ENCODE assay signal across 8 mouse cellular contexts in the genomic region with DNA sequence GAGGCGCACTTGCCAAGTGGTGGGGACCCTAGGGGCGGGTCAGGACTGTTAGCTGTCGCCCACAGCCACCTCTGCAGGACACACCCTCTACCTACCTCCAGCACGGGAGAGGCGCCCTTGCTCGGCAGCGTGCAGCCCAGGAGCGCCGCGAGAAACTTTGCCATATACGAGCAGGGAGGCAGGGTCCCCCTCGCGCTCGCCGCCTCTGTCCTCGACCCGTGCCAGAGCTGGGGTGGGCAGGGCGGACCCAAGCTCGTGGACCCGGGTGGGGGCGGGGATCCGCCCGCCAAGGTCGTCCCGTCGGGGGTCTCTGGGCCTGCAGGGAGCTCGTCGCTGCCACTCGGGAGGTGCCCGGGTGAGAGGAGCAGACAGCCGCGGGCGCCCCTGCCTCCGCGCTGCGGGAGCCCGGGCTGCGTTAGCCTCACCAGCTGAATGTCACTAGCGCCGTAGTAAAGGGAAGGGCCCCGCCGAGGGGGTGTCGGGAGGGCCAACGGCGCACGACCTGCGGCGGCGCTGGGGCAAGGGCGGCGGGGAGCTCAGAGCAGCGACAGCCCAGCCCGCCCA. TPM values are rescaled to one million over a fixed set of nuclear protein-coding genes. Genes with fewer than 3 reads are reported as not detected.
DNase-seq lines count a peak whose midpoint lies in the region; ATAC-seq and TF ChIP-seq lines count a peak whose summit lies in the region.

A gene (minus strand): TSS at position 417 of the 564 bp plus-strand sequence.

- no peak for TF ChIP-seq CTCF in midbrain, postnatal 0 days (IDR thresholded peaks at IDR 0.05)
- no peak for TF ChIP-seq CTCF in stomach, postnatal 0 days (IDR thresholded peaks at IDR 0.05; ENCODE audit: low read depth)

- H3K4me1 ChIP-seq in embryonic facial prominence, embryonic 14.5 days (ENCODE audit: control insufficient read depth, insufficient read depth, low read length): 0 out of 2 replicates have a peak, but pooled peaks cover 7% of the 10 kb centered on the region
- peaks cover 16% of the 10 kb centered on the region for H3K4me1 ChIP-seq in limb, embryonic 15.5 days
- H3K4me1 ChIP-seq in midbrain, postnatal 0 days (ENCODE audit: insufficient read depth, low read length): 0 out of 2 replicates have a peak, but pooled peaks cover 4% of the 10 kb centered on the region
- no peaks in the 10 kb centered on the region; the same call in 1 of the 2 replicates for H3K4me1 ChIP-seq in stomach, postnatal 0 days (replicated peaks; ENCODE audit: control insufficient read depth, insufficient read depth)

- peak within 1 kb of the TSS; percentile 69 for H3K4me3 ChIP-seq in embryonic facial prominence, embryonic 14.5 days (ENCODE audit: low read depth, low read length)
- H3K4me3 ChIP-seq in limb, embryonic 15.5 days: peak within 1 kb of the TSS; percentile 65
- peak within 1 kb of the TSS; percentile 85 for H3K4me3 ChIP-seq in midbrain, postnatal 0 days (ENCODE audit: low read depth, low read length)
- H3K4me3 ChIP-seq in stomach, postnatal 0 days (ENCODE audit: low read depth, low read length): peak within 1 kb of the TSS; percentile 66

- H3K36me3 ChIP-seq in embryonic facial prominence, embryonic 14.5 days (ENCODE audit: control insufficient read depth, insufficient read depth, low read length): no peaks in the 10 kb centered on the region
- no peaks in the 10 kb centered on the region for H3K36me3 ChIP-seq in limb, embryonic 15.5 days
- no peaks in the 10 kb centered on the region for H3K36me3 ChIP-seq in midbrain, postnatal 0 days (ENCODE audit: insufficient read depth, low read length)
- no peaks in the 10 kb centered on the region for H3K36me3 ChIP-seq in stomach, postnatal 0 days (ENCODE audit: control insufficient read depth, insufficient read depth, low read length)

- peak within 1 kb of the TSS; percentile 100 for H3K4me2 ChIP-seq in embryonic facial prominence, embryonic 14.5 days (ENCODE audit: low read depth, low read length)
- H3K4me2 ChIP-seq in limb, embryonic 15.5 days: peak within 1 kb of the TSS; percentile 99
- peak within 1 kb of the TSS; percentile 84 for H3K4me2 ChIP-seq in midbrain, postnatal 0 days (ENCODE audit: low read depth, low read length, poor library complexity, severe bottlenecking)
- peak within 1 kb of the TSS; percentile 100 for H3K4me2 ChIP-seq in stomach, postnatal 0 days (replicated peaks; ENCODE audit: low read depth)

- H3K27me3 ChIP-seq in embryonic facial prominence, embryonic 14.5 days (replicated peaks; ENCODE audit: control insufficient read depth, insufficient read depth, low read length): peaks cover 18% of the 10 kb centered on the region
- peaks cover 4% of the 10 kb centered on the region for H3K27me3 ChIP-seq in limb, embryonic 15.5 days
- H3K27me3 ChIP-seq in midbrain, postnatal 0 days (ENCODE audit: insufficient read depth, low read length): no peaks in the 10 kb centered on the region
- no peaks in the 10 kb centered on the region; the same call in 1 of the 2 replicates for H3K27me3 ChIP-seq in stomach, postnatal 0 days (ENCODE audit: control insufficient read depth, insufficient read depth, low read length)

- peak within 1 kb of the TSS; percentile 58 for H3K9ac ChIP-seq in embryonic facial prominence, embryonic 14.5 days (ENCODE audit: low read depth, low read length)
- H3K9ac ChIP-seq in limb, embryonic 15.5 days: peak within 1 kb of the TSS; percentile 47
- peak within 1 kb of the TSS; percentile 83 for H3K9ac ChIP-seq in midbrain, postnatal 0 days (replicated peaks; ENCODE audit: low read length, poor library complexity, severe bottlenecking)
- peak within 1 kb of the TSS; percentile 51 for H3K9ac ChIP-seq in stomach, postnatal 0 days (ENCODE audit: low read length)

- peak; percentile 49 for DNase-seq in layer of hippocampus, adult 11-12 months (ENCODE audit: low spot score)
- no peak for DNase-seq in layer of hippocampus, adult 9-10 months (ENCODE audit: low spot score)
- DNase-seq in embryonic facial prominence, embryonic 14.5 days (ENCODE audit: low spot score): peak; percentile 92
- DNase-seq in heart, adult 9 months (ENCODE audit: low spot score in 2 of 2): peak; percentile 46 to 49
- DNase-seq in kidney, adult 8-10 months: peak; percentile 67 to 72
- DNase-seq in midbrain, postnatal 0 days (ENCODE audit: low spot score): peak; percentile 89
- peak; percentile 88 for DNase-seq in stomach, postnatal 0 days (ENCODE audit: low spot score)

- ATAC-seq in embryonic facial prominence, embryonic 14.5 days (ENCODE audit: low read depth): peak; percentile 95
- ATAC-seq in limb, embryonic 15.5 days (ENCODE audit: insufficient number of reproducible peaks, low FRiP score, low TSS enrichment, low read depth): peak; percentile 73
- peak; percentile 91 for ATAC-seq in midbrain, postnatal 0 days (ENCODE audit: low FRiP score)
- peak; percentile 90 for ATAC-seq in stomach, postnatal 0 days (ENCODE audit: low FRiP score, low TSS enrichment)

- no peak for TF ChIP-seq EP300 in stomach, postnatal 0 days (optimal IDR thresholded peaks at IDR 0.05)

- H3K27ac ChIP-seq in embryonic facial prominence, embryonic 14.5 days (replicated peaks; ENCODE audit: low read depth, low read length): no peak within 1 kb of the TSS
- H3K27ac ChIP-seq in limb, embryonic 15.5 days: peak within 1 kb of the TSS; percentile 57
- peak within 1 kb of the TSS; percentile 79 for H3K27ac ChIP-seq in midbrain, postnatal 0 days (ENCODE audit: low read depth, low read length)
- no peak within 1 kb of the TSS for H3K27ac ChIP-seq in stomach, postnatal 0 days (replicated peaks)

- no peaks in the 10 kb centered on the region for H3K9me3 ChIP-seq in embryonic facial prominence, embryonic 14.5 days (ENCODE audit: control insufficient read depth, low read length)
- H3K9me3 ChIP-seq in limb, embryonic 15.5 days: no peaks in the 10 kb centered on the region
- H3K9me3 ChIP-seq in midbrain, postnatal 0 days (ENCODE audit: low read length): no peaks in the 10 kb centered on the region
- no peaks in the 10 kb centered on the region for H3K9me3 ChIP-seq in stomach, postnatal 0 days (ENCODE audit: control insufficient read depth, low read length)

- 0% methylated on average over 17 of the region's 53 CpGs for WGBS in embryonic facial prominence, embryonic 14.5 days
- WGBS in limb, embryonic 15.5 days: under 1% methylated on average over 39 of the region's 53 CpGs
- WGBS in midbrain, postnatal 0 days: under 1% methylated on average over 34 of the region's 53 CpGs
- WGBS in stomach, postnatal 0 days: 0% methylated on average over 35 of the region's 53 CpGs

RNA-seq across cellular contexts. Expression of the gene that starts here (rescaled TPM):
- polyA plus RNA-seq in embryonic facial prominence, embryonic 14.5 days (2014; fragmentation: Nextera tagmentation; extraction: Ambion mirVana): 6.5 and 7.1 TPM in 2 replicates
- 8.6 and 8.8 TPM in 2 replicates for polyA plus RNA-seq in limb, embryonic 15.5 days (2015; fragmentation: Nextera tagmentation; extraction: Ambion mirVana)
- total RNA-seq in midbrain, postnatal 0 days (2014; rRNA removed): 43.4 and 44.6 TPM in 2 replicates
- 30.3 and 36.0 TPM in 2 replicates for polyA plus RNA-seq in midbrain, postnatal 0 days (2015; fragmentation: Nextera tagmentation; extraction: Ambion mirVana)
- 37.4 and 40.7 TPM in 2 replicates for polyA plus RNA-seq in stomach, postnatal 0 days (2015; fragmentation: Nextera tagmentation; extraction: Ambion mirVana)

Comparison
In these comparisons a context has a peak if more than half of its experiments do, and no peak if none do; other contexts are left out.
1. H3K27ac ChIP-seq: peak in limb, embryonic 15.5 days (single experiment) and midbrain, postnatal 0 days (single experiment); none in embryonic facial prominence, embryonic 14.5 days (single experiment) and stomach, postnatal 0 days (single experiment).
2. Peak in every context shown above with its lines, with median percentiles within 50 percentile points of each other: ATAC-seq, H3K4me2 ChIP-seq, H3K4me3 ChIP-seq and H3K9ac ChIP-seq.